Mouse (Mus musculus) megakaryocyte, embryonic 14.5 days (primary cell): ENCODE data around the gene Rnf114. TPM values are rescaled to one million over a fixed set of nuclear protein-coding genes. Genes with fewer than 3 reads are reported as not detected.

Experiments
- H3K27me3 ChIP-seq: replicated peaks from 2 replicates; pipeline ENCODE3; 2012; ENCODE audit warnings: inconsistent platforms
- H3K36me3 ChIP-seq: replicated peaks from 2 replicates; pipeline ENCODE3; 2012; ENCODE audit warnings: low read length, inconsistent platforms, mixed read lengths
- H3K4me1 ChIP-seq: 2 replicates; pipeline ENCODE4 v1.6.1; 2012; ENCODE audit warnings: inconsistent platforms
- H3K4me3 ChIP-seq: replicated peaks from 2 replicates; pipeline ENCODE3; 2012; ENCODE audit warnings: moderate library complexity, mild to moderate bottlenecking, inconsistent platforms
- H3K9me3 ChIP-seq: 2 replicates; pipeline ENCODE4 v1.6.1; 2012; ENCODE audit warnings: inconsistent platforms
- FLI1 ChIP-seq: IDR thresholded peaks from 2 replicates; pipeline ENCODE4 v1.6.1; 2012; ENCODE audit warnings: low read length, inconsistent platforms, mixed read lengths
- GATA1 ChIP-seq: IDR thresholded peaks from 3 replicates; pipeline ENCODE4 v1.6.1; 2012; ENCODE audit warnings: mixed read lengths, low read length, inconsistent platforms, borderline replicate concordance
- polyA plus RNA-seq: library from polyadenylated mRNA; stranded (reverse); fragments of >175 nt; gene quantifications from 2 replicates; pipeline ENCODE4 v1.2.3, GENCODE M21; 2012; ENCODE audit warnings: low replicate concordance; ENCODE audit not compliant: insufficient read depth

Gene Rnf114
- polyA plus RNA-seq, 1 experiment, result 26.3 TPM

DNA sequence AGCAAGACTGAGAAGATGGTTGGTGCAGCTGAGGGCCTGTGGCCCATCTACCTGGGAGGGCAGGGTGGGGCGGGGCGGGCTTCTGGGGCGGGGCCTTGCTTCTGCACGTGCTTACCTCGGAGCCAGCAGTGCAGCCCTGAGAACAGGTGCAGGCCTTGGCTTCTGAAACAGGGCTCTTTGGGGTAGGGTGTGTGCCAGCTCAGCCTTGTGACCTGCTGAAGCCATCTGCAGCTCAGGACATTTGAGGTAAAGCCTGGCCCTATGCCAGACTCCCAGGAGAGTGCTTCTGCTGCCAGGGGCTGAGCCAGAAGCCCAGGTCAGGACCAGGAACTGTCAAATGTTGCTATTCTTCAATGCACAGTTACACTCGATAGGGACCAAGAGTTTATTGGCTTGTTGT lies 20.9 kb upstream of the Rnf114 start:
- Histone ChIP-seq H3K9me3 (no peaks in the 10 kb centered on the region), H3K36me3 (peaks cover 97% of the 10 kb centered on the region), H3K4me1 (peaks cover 14% of the 10 kb centered on the region), H3K4me3 (no peak overlapping the region), H3K27me3 (no peaks in the 10 kb centered on the region)
- no peak for TF ChIP-seq FLI1
- no peak for TF ChIP-seq GATA1

DNA sequence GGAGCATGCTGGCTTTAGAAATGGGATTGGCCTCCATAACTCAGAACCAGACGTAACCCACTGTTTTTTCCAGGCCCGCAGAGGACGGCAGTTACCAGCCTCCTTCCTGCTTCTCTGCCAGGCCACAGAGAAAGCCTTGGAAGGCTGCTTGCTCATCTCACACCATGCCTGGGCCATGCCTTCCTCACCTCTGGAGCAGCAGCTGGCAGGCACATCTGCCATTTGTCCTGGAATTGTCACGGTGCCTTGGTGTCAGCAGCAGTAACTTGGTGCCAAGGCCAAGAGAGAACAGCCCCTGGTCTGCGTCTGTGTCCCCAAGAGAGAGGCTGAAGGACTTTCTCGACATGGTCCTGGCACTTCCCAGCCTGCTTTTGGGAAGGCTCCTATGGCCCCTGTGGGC lies 18.2 kb upstream of the Rnf114 start:
- TF ChIP-seq FLI1 (no peak), GATA1 (no peak)
- H3K9me3 ChIP-seq, result no peaks in the 10 kb centered on the region
- peaks cover 95% of the 10 kb centered on the region for H3K36me3 ChIP-seq
- no peak overlapping the region for H3K4me3 ChIP-seq
- H3K27me3 ChIP-seq, result no peaks in the 10 kb centered on the region
- peaks cover 20% of the 10 kb centered on the region for H3K4me1 ChIP-seq

DNA sequence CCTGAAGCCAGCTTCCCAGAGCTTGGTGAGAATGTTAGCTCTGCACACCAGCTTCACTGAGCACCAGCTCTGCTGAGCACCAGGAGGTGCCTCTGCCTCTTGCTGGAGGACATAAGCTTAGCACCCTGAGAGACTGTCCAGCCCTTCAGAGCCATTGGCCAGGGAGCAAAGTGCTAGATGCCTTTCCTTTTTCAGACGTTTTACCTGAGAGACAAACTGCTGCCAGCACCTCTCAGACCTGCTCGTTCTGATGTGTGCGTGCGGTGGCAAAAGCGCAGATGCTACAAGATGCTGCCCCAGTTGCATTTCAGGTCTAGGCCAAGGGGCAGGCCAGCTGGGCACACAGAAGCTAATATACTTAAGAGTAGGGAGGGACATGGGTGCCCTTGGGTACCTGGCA lies 16.8 kb upstream of the Rnf114 start:
- no peak for TF ChIP-seq GATA1
- no peak for TF ChIP-seq FLI1
- no peaks in the 10 kb centered on the region for H3K9me3 ChIP-seq

DNA sequence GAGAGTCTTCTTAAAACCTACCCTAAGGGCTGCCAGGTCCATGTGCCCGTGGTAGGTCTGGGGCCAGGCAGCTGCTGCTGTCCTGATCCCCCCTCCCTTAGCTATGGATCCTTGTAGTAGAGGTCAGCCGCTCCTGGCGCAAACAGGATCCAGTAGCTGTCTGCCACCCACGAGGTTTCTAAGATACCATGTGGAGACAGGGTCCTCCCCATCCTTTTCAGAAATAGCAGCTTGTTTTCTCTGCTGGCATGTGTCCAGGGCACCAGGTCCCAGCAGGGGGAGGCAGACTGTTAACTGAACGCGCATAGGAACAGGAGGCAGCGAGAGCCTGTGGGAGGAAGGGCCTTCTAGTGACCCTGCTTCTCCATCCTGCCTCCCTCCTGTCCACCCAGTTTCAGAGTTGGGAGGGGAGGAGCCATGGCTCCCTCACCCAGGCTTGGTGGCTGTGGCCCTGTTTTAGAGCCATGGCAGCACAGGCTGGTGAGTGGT lies 16.2 kb upstream of the Rnf114 start:
- H3K9me3 ChIP-seq, result no peaks in the 10 kb centered on the region
- peaks cover 20% of the 10 kb centered on the region for H3K4me1 ChIP-seq
- no peak for TF ChIP-seq GATA1
- H3K4me3 ChIP-seq, result no peak overlapping the region
- no peaks in the 10 kb centered on the region for H3K27me3 ChIP-seq
- peaks cover 94% of the 10 kb centered on the region for H3K36me3 ChIP-seq

More for the DNA sequence above, 16.8 kb upstream of the Rnf114 start:
- peaks cover 20% of the 10 kb centered on the region for H3K4me1 ChIP-seq
- no peak overlapping the region for H3K4me3 ChIP-seq
- no peaks in the 10 kb centered on the region for H3K27me3 ChIP-seq
- H3K36me3 ChIP-seq, result peaks cover 95% of the 10 kb centered on the region

DNA sequence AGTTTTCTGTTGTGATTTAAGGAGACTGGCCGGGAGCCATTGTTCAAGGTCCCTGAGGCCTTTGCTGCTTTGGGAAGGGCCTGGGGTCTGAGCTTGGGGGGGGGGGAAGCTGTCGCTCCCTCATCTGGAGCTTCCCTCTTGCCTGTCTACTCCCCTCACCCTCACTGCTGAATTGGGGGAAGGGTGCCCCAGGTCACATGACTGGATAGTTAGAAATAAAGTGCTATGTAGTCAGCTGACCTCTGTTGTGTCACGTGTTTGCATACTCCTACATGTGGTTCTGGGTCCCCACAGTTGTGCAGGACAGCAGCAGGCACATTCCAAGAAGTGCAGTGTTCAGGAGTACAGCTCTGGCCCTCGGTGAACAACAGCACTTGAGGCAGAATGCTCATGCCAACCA lies 15.7 kb upstream of the Rnf114 start:
- no peak overlapping the region for H3K4me3 ChIP-seq
- H3K36me3 ChIP-seq, result peaks cover 89% of the 10 kb centered on the region
- no peaks in the 10 kb centered on the region for H3K9me3 ChIP-seq
- peaks cover 20% of the 10 kb centered on the region for H3K4me1 ChIP-seq
- TF ChIP-seq FLI1 (no peak), GATA1 (no peak)
- H3K27me3 ChIP-seq, result no peaks in the 10 kb centered on the region

DNA sequence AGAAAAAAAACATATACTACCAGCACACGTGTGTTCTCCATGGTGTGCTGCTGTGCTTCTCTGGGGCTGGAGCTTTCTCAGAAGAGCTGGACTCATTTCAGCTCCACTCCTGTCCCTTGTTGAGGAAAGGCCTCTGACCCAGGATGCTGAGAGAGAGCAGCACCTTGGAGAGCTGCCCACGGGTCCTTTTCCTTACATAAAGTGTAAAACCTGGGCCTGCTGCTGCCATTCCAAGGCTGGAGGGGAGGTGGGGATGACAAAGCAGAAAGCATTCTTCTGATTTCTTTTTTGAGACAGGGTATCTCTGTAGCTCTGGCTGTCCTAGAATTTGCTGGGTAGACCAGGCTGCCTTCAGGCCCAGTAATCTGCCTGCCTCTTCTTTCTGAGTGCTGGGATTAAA lies 14.3 kb upstream of the Rnf114 start:
- H3K27me3 ChIP-seq, result no peaks in the 10 kb centered on the region
- TF ChIP-seq FLI1 (no peak), GATA1 (no peak)
- H3K4me3 ChIP-seq, result no peak overlapping the region
- H3K9me3 ChIP-seq, result no peaks in the 10 kb centered on the region
- H3K4me1 ChIP-seq, result peaks cover 26% of the 10 kb centered on the region
- H3K36me3 ChIP-seq, result peaks cover 88% of the 10 kb centered on the region

DNA sequence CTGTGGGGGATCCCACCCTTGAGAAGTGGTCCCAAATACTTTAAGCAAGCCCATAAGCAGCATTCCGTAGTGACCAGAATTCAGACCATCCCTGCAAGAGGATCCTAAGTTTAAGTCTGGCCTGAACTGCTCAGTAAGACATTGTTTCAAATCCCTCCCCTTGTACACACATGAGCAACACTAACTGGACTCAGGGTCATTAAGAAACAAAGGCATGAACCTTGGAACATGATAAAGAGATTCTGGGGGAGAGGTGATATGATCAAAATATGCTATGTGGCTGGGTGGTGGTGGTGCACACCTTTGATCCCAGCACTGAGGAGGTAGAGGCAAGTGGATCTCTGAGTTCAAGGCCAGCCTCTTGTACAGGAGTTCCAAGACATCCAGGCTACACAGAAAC lies 12.9 kb upstream of the Rnf114 start:
- H3K9me3 ChIP-seq, result no peaks in the 10 kb centered on the region
- H3K36me3 ChIP-seq, result peaks cover 88% of the 10 kb centered on the region
- H3K27me3 ChIP-seq, result no peaks in the 10 kb centered on the region
- peaks cover 38% of the 10 kb centered on the region for H3K4me1 ChIP-seq
- no peak overlapping the region for H3K4me3 ChIP-seq
- TF ChIP-seq FLI1 (no peak), GATA1 (no peak)

DNA sequence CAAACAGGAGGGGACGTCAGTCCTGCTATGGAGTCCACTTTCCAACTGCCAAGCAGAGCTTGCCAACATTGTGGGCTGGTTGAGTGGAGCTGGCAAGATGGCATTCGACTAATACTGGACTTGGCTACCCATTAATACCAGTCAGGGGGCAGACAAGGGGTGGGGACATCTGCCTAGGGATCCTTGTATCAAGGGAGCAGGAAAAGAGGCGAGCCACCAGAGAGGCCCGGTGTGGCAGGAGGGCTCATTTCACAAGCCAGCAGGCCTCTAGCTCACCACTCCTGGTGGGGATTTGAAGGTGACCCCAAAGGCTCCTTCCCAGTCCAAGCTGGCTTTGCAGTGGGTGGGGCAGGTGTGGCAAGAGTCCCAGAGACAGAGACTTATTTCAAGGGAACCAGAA lies 9.8 kb upstream of the Rnf114 start:
- Histone ChIP-seq H3K36me3 (peaks cover 89% of the 10 kb centered on the region), H3K9me3 (no peaks in the 10 kb centered on the region), H3K27me3 (no peaks in the 10 kb centered on the region), H3K4me1 (peaks cover 43% of the 10 kb centered on the region), H3K4me3 (no peak overlapping the region)
- no peak for TF ChIP-seq FLI1
- no peak for TF ChIP-seq GATA1

DNA sequence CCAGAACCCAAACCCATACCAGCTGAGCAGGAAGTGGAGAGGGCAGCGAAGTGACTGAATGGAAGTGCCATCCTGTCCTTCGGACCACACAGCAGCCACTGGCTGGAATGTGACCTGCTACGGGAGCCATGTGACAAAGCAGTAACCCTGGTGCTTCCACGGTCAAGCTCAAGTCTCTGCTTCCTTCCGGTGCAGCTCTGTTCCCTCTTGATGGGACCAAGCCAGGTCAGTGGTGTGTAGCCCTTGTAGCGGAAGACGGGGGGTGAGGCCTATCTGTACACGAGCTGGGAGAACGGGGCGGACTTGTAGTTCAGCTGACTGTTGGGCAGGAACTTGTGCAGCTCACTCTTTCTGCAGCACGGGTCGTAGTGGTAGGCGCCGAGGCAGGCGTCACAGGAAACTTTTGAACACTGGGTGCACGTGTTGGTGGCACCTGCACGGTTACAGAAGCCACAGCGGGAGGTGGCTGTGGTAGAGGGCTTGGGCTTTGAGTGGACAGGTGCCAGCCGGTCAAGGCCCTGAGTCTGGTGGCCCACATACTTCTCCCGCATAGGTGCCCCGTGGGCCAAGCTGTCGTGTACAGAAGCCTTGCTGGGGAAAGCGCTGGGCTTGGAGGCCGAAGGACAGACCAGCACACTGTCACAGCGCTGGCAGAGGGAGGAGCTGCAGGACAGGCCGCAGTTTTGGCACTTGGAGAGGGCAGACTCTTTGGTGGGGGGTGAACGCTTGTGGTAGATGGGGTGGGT lies 9.2 kb upstream of the Rnf114 start:
- H3K27me3 ChIP-seq, result no peaks in the 10 kb centered on the region
- peaks cover 87% of the 10 kb centered on the region for H3K36me3 ChIP-seq
- TF ChIP-seq FLI1 (no peak), GATA1 (no peak)
- peak overlapping the region; percentile 14 for H3K4me3 ChIP-seq
- no peaks in the 10 kb centered on the region for H3K9me3 ChIP-seq
- peaks cover 49% of the 10 kb centered on the region for H3K4me1 ChIP-seq

DNA sequence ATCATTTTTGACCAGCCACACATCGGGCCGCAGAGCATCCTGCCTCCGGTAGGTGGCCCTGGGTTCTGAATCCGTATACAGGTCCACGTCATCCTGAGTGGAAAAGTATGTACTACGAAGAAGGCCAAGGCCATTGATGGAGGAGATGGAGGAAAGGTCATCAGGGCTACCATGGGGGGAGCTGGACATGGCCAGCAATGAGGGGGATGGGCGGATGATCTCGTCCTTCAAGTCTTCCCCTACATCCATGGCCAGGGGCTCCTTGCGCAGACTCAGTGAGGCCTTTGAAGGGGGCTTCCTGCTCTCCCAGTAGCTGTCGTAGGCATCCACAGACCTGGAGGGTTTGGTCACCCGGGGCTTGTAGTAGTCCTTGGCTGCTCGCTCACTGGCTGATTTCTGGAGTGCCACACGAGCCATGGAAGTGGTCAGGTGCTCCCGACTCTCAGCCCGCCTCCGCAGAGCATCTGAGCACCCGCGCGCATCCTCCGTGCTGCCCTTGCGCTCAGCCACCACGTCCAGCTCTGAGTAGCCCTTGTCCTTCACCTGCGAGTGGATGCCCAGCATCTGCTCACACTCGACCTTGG lies 8.5 kb upstream of the Rnf114 start:
- Histone ChIP-seq H3K36me3 (peaks cover 87% of the 10 kb centered on the region), H3K4me1 (peaks cover 53% of the 10 kb centered on the region), H3K4me3 (no peak overlapping the region), H3K27me3 (no peaks in the 10 kb centered on the region), H3K9me3 (no peaks in the 10 kb centered on the region)
- TF ChIP-seq FLI1 (no peak), GATA1 (no peak)
